Mouse (Mus musculus): Measurements from ENCODE around the gene Ankle2. TPM values are rescaled to one million over a fixed set of nuclear protein-coding genes. Genes with fewer than 3 reads are reported as not detected.

Ankle2 gene
- polyA plus RNA-seq, 1 experiment from 2014 or later: 23.9 TPM

DNA sequence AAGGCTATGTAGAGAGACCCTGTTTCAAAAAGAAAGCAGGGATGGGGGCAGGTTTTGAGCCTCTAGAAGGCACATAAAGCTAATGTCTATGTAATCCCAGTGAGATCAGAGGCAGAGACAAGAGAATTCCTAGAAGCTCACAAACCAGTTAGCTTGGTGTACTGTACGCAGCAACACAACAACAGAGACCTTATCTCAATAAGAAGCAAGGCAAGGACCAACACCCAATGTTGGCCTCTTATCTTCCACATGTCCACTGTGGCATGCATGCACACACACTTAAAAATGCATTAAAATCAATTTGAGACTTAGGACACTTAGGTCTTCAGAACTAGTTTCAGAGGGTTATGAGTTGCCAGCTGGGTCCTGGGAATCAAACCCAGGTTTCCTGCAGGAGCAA is 60.8 kb downstream of the Ankle2 start:
- Histone ChIP-seq H3K9me3 (ENCODE audit: control insufficient read depth, low read length) (no peaks in the 10 kb centered on the region), H3K36me3 (ENCODE audit: control insufficient read depth, insufficient read depth, low read length) (peaks cover 28% of the 10 kb centered on the region), H3K27me3 (ENCODE audit: control insufficient read depth, insufficient read depth, low read depth, low read length) (no peaks in the 10 kb centered on the region), H3K4me1 (replicated peaks; ENCODE audit: control insufficient read depth, insufficient read depth, low read length) (peaks cover 4% of the 10 kb centered on the region; the same call in 1 of the 2 replicates), H3K4me2 (ENCODE audit: low read depth, low read length) (no peak overlapping the region), H3K4me3 (ENCODE audit: low read length) (no peak overlapping the region), H3K9ac (ENCODE audit: low read length) (no peak overlapping the region), H3K27ac (ENCODE audit: low read length) (no peak overlapping the region)
- 97% methylated on average over 1 of the region's 1 CpGs for WGBS
- no peak for ATAC-seq (ENCODE audit: low read depth)

DNA sequence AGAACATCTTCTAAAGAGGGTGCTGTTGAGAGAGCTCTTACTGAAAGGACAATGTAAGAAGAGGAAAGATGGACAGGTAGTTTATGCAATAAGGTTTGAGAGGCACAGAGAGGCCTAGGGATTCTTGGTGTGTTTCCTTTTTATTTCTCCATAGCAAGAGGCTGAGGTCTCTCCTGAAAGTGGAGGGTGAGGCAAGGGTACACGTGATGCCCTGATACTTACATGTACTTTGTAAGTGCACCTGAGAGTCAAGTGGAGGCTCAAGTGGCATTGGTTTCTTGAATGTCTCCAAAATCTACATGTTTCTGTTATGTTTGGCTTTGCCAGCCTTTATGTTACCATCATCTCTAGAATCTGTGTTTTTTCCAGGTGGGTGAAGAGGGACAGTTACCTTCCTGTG is 65.8 kb downstream of the Ankle2 start:
- peaks cover 43% of the 10 kb centered on the region for H3K36me3 ChIP-seq (ENCODE audit: control insufficient read depth, insufficient read depth, low read length)
- no peaks in the 10 kb centered on the region for H3K9me3 ChIP-seq (ENCODE audit: control insufficient read depth, low read length)
- 80% methylated on average over 1 of the region's 1 CpGs for WGBS
- ATAC-seq (ENCODE audit: low read depth): no peak
- no peak overlapping the region for H3K4me2 ChIP-seq (ENCODE audit: low read depth, low read length)
- H3K9ac ChIP-seq (ENCODE audit: low read length): no peak overlapping the region
- no peak overlapping the region for H3K4me3 ChIP-seq (ENCODE audit: low read length)
- H3K27ac ChIP-seq (ENCODE audit: low read length): no peak overlapping the region
- no peaks in the 10 kb centered on the region for H3K27me3 ChIP-seq (ENCODE audit: control insufficient read depth, insufficient read depth, low read depth, low read length)
- no peaks in the 10 kb centered on the region for H3K4me1 ChIP-seq (replicated peaks; ENCODE audit: control insufficient read depth, insufficient read depth, low read length)

DNA sequence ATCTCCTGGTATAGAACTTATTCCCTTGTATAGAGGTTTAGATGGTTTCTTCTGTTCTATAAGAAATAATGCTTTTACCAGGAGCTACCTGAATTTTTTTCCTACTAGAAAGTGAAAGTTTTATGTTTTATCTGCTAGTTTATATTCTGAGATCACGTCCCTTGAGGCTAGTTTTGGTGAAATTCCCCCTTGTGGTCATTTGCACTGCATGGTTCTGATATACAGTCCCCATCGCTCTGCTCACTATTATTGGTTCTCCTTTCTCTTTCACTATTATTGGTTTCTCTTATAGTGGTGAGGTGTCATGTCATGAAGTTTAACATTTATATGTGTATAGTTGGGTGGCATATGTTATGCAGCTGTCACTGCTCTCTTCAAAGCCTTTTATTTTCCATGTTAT is 69.8 kb downstream of the Ankle2 start:
- WGBS: 86% methylated on average over 2 of the region's 2 CpGs
- Histone ChIP-seq H3K36me3 (ENCODE audit: control insufficient read depth, insufficient read depth, low read length) (peaks cover 37% of the 10 kb centered on the region), H3K4me3 (ENCODE audit: low read length) (no peak overlapping the region)

More for the DNA sequence above, 69.8 kb downstream of the Ankle2 start:
- Histone ChIP-seq H3K9ac (ENCODE audit: low read length) (no peak overlapping the region), H3K4me1 (replicated peaks; ENCODE audit: control insufficient read depth, insufficient read depth, low read length) (no peaks in the 10 kb centered on the region), H3K9me3 (ENCODE audit: control insufficient read depth, low read length) (no peaks in the 10 kb centered on the region), H3K27me3 (ENCODE audit: control insufficient read depth, insufficient read depth, low read depth, low read length) (no peaks in the 10 kb centered on the region), H3K27ac (ENCODE audit: low read length) (no peak overlapping the region), H3K4me2 (ENCODE audit: low read depth, low read length) (no peak overlapping the region)
- ATAC-seq (ENCODE audit: low read depth): no peak

Other genes starting within 250 kb of the Ankle2 start
- 17.8 and 18.2 TPM in 2 replicates for gene Zfp932, start 234.5 kb upstream of the Ankle2 start, polyA plus RNA-seq (2015; fragmentation: Nextera tagmentation; extraction: Ambion mirVana)
- 4.8 and 6.0 TPM in 2 replicates for gene Gm17655, start 158.5 kb upstream of the Ankle2 start, polyA plus RNA-seq (2015; fragmentation: Nextera tagmentation; extraction: Ambion mirVana)
- gene Gm35315, start 136.6 kb upstream of the Ankle2 start, polyA plus RNA-seq (2015; fragmentation: Nextera tagmentation; extraction: Ambion mirVana): 1.4 and 1.6 TPM in 2 replicates
- 3.0 and 3.9 TPM in 2 replicates for gene Plcxd1, start 131.0 kb upstream of the Ankle2 start, polyA plus RNA-seq (2015; fragmentation: Nextera tagmentation; extraction: Ambion mirVana)
- 34.6 and 34.8 TPM in 2 replicates for gene Gtpbp6, start 122.8 kb upstream of the Ankle2 start, polyA plus RNA-seq (2015; fragmentation: Nextera tagmentation; extraction: Ambion mirVana)
- gene Zfp605, start 120.9 kb upstream of the Ankle2 start, polyA plus RNA-seq (2015; fragmentation: Nextera tagmentation; extraction: Ambion mirVana): 3.6 and 3.7 TPM in 2 replicates
- 41.0 and 43.4 TPM in 2 replicates for gene Chfr, start 95.2 kb upstream of the Ankle2 start, polyA plus RNA-seq (2015; fragmentation: Nextera tagmentation; extraction: Ambion mirVana)
- 18.2 and 18.4 TPM in 2 replicates for gene Golga3, start 54.3 kb upstream of the Ankle2 start, polyA plus RNA-seq (2015; fragmentation: Nextera tagmentation; extraction: Ambion mirVana)
- 51.3 and 52.9 TPM in 2 replicates for gene Pgam5, start 38.9 kb downstream of the Ankle2 start, polyA plus RNA-seq (2015; fragmentation: Nextera tagmentation; extraction: Ambion mirVana)
- 12.0 and 14.0 TPM in 2 replicates for gene Pxmp2, start 55.2 kb downstream of the Ankle2 start, polyA plus RNA-seq (2015; fragmentation: Nextera tagmentation; extraction: Ambion mirVana)
- 28.7 and 30.7 TPM in 2 replicates for gene Pole, start 55.3 kb downstream of the Ankle2 start, polyA plus RNA-seq (2015; fragmentation: Nextera tagmentation; extraction: Ambion mirVana)
- 15.5 and 17.2 TPM in 2 replicates for gene P2rx2, start 112.2 kb downstream of the Ankle2 start, polyA plus RNA-seq (2015; fragmentation: Nextera tagmentation; extraction: Ambion mirVana)
- gene Lrcol1, start 113.7 kb downstream of the Ankle2 start, polyA plus RNA-seq (2015; fragmentation: Nextera tagmentation; extraction: Ambion mirVana): 1.9 and 2.9 TPM in 2 replicates
- gene Fbrsl1, start 217.5 kb downstream of the Ankle2 start, polyA plus RNA-seq (2015; fragmentation: Nextera tagmentation; extraction: Ambion mirVana): 5.2 and 5.5 TPM in 2 replicates